Mouse (Mus musculus) monocyte, adult 5-6 weeks (primary cell): Measurements from ENCODE around the gene Crim1. TPM values are rescaled to one million over a fixed set of nuclear protein-coding genes. Genes with fewer than 3 reads are reported as not detected.

Experiments
- ATAC-seq: fragments of 153-309, 156-312 bp; replicated peaks from 2 replicates; pipeline ENCODE4 v1.8.0; 2017; ENCODE audit warnings: mild to moderate bottlenecking; ENCODE audit not compliant: low TSS enrichment, insufficient number of reproducible peaks, severe bottlenecking, poor library complexity, low FRiP score
- total RNA-seq: library from RNA; stranded (forward); fragments of 200-1000, 200-491, 200-594 nt; gene quantifications from 3 replicates; pipeline ENCODE4 v1.2.3, GENCODE M21; 2017

The Crim1 gene
- total RNA-seq, 1 experiment from 2014 or later = 10.1 TPM

- ATAC-seq = no peak
Measured at GRCm38 (mm10) chr17:78304059-78304458, 104.0 kb downstream of the Crim1 start.

GRCm38 (mm10) chr17:78306434-78306833 lies 106.4 kb downstream of the Crim1 start:
- ATAC-seq = 0 out of 2 replicates have a peak, but pooled peaks have one; percentile 22

GRCm38 (mm10) chr17:78308221-78308620 lies 108.2 kb downstream of the Crim1 start:
- no peak for ATAC-seq

GRCm38 (mm10) chr17:78313006-78313405 lies 113.0 kb downstream of the Crim1 start:
- ATAC-seq = no peak

- ATAC-seq = no peak
Measured at GRCm38 (mm10) chr17:78313612-78314011, 113.6 kb downstream of the Crim1 start.

GRCm38 (mm10) chr17:78315659-78316058 lies 115.6 kb downstream of the Crim1 start:
- no peak for ATAC-seq

GRCm38 (mm10) chr17:78317381-78317780 lies 117.3 kb downstream of the Crim1 start:
- no peak for ATAC-seq

GRCm38 (mm10) chr17:78318810-78319209 lies 118.8 kb downstream of the Crim1 start:
- ATAC-seq = no peak

GRCm38 (mm10) chr17:78321216-78321835 lies 121.3 kb downstream of the Crim1 start:
- no peak for ATAC-seq

GRCm38 (mm10) chr17:78322369-78323335 lies 122.6 kb downstream of the Crim1 start:
- no peak for ATAC-seq

- no peak for ATAC-seq
Measured at GRCm38 (mm10) chr17:78325761-78326332, 125.8 kb downstream of the Crim1 start.

GRCm38 (mm10) chr17:78326381-78326780 lies 126.3 kb downstream of the Crim1 start:
- no peak for ATAC-seq

- no peak for ATAC-seq
Measured at GRCm38 (mm10) chr17:78327187-78327586, 127.1 kb downstream of the Crim1 start.

- no peak for ATAC-seq
Measured at GRCm38 (mm10) chr17:78328287-78328686, 128.2 kb downstream of the Crim1 start.

- no peak for ATAC-seq
Measured at GRCm38 (mm10) chr17:78331438-78331837, 131.4 kb downstream of the Crim1 start.

- ATAC-seq = no peak
Measured at GRCm38 (mm10) chr17:78333275-78333674, 133.2 kb downstream of the Crim1 start.

- no peak for ATAC-seq
Measured at GRCm38 (mm10) chr17:78335250-78335649, 135.2 kb downstream of the Crim1 start.

GRCm38 (mm10) chr17:78343688-78344087 lies 143.6 kb downstream of the Crim1 start:
- no peak for ATAC-seq

- no peak for ATAC-seq
Measured at GRCm38 (mm10) chr17:78347111-78347801, 147.2 kb downstream of the Crim1 start.
